Mouse (Mus musculus): Measurements from ENCODE around the gene Sh2b1. TPM values are rescaled to one million over a fixed set of nuclear protein-coding genes. Genes with fewer than 3 reads are reported as not detected.

The Sh2b1 gene
- total RNA-seq, 2 experiments from 2014 or later, result 47.5 to 53.4 TPM

DNA sequence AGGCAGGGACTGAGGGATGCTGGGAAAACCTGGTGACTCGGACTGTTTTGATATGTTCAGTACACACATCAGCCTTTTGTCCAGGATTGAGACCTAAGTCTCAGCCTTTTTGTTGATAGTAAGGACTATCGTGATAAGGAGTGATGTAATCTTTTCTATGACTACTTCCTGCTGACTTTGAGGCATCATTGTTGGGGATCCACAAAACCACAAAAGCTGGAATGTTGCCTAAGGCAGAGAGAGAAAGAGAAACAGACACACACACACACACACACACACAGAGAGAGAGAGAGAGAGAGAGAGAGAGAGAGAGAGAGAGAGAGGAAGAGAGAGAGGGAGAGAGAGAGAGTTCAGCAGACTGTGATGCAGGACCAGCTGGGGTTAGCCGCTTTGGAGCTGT is 56.7 kb downstream of the Sh2b1 start:
- no peak for DNase-seq

GRCm38 (mm10) chr7:126417606-126418005 is 57.6 kb downstream of the Sh2b1 start:
- DNase-seq, result peak; percentile 25

- no peak for DNase-seq
Observed at GRCm38 (mm10) chr7:126417045-126417444, 58.2 kb downstream of the Sh2b1 start.

Other genes starting within 250 kb of the Sh2b1 start
- gene Sbk1, start 202.8 kb downstream of the Sh2b1 start, total RNA-seq (2021), result 10 to 100 TPM; 40.7 to 52.5 TPM
- gene Lat, start 105.9 kb downstream of the Sh2b1 start, total RNA-seq (2021), result 1 to 10 TPM; 4.0 to 4.1 TPM
- 10 to 100 TPM; 36.6 to 43.9 TPM for gene Spns1, start 98.0 kb downstream of the Sh2b1 start, total RNA-seq (2021)
- gene Nfatc2ip, start 78.7 kb downstream of the Sh2b1 start, total RNA-seq (2021), result 1 to 10 TPM; 6.9 to 7.3 TPM
- 1 to 10 TPM; 4.0 to 4.9 TPM for gene Cd19, start 60.5 kb downstream of the Sh2b1 start, total RNA-seq (2021)
- gene Rabep2, start 46.7 kb downstream of the Sh2b1 start, total RNA-seq (2021), result 10 to 100 TPM; 26.5 to 42.3 TPM
- 100 to 1,000 TPM; 189 to 579 TPM for gene Atp2a1, start 12.3 kb downstream of the Sh2b1 start, total RNA-seq (2021)
- 100 to 1,000 TPM; 215 to 222 TPM for gene Tufm, start 11.9 kb upstream of the Sh2b1 start, total RNA-seq (2021)
- 10 to 100 TPM; 65.0 to 84.5 TPM for gene Atxn2l, start 28.0 kb upstream of the Sh2b1 start, total RNA-seq (2021)
- 100 to 1,000 TPM; 214 to 223 TPM for gene Eif3c, start 91.0 kb upstream of the Sh2b1 start, total RNA-seq (2021)
- gene Apobr, start 109.5 kb upstream of the Sh2b1 start, total RNA-seq (2021), result 1 to 10 TPM; 2.1 to 2.2 TPM
- gene Cln3, start 110.4 kb upstream of the Sh2b1 start, total RNA-seq (2021), result 10 to 100 TPM; 26.1 to 36.1 TPM
- not detected for gene Il27, start 119.5 kb upstream of the Sh2b1 start, total RNA-seq (2021)
- 10 to 100 TPM; 14.9 to 19.9 TPM for gene Nupr1, start 155.4 kb upstream of the Sh2b1 start, total RNA-seq (2021)
- gene Sgf29, start 173.9 kb upstream of the Sh2b1 start, total RNA-seq (2021), result 10 to 100 TPM; 31.3 to 46.9 TPM
- gene Sult1a1, start 201.0 kb upstream of the Sh2b1 start, total RNA-seq (2021), result 100 to 1,000 TPM in 1 of 2 experiments, 10 to 100 TPM in 1; 53.9 to 125 TPM
- 10 to 100 TPM; 67.6 to 81.0 TPM for gene Bola2, start 220.0 kb upstream of the Sh2b1 start, total RNA-seq (2021)
- gene Slx1b, start 220.4 kb upstream of the Sh2b1 start, total RNA-seq (2021), result 10 to 100 TPM in 1 of 2 experiments, 1 to 10 TPM in 1; 8.2 to 15.0 TPM
- gene Coro1a, start 232.4 kb upstream of the Sh2b1 start, total RNA-seq (2021), result 10 to 100 TPM; 36.1 to 39.3 TPM

All from adrenal gland, postnatal 10 days (tissue).